Mouse (Mus musculus) stomach, postnatal 0 days (tissue): ENCODE results near the gene Rfx7.

ENCODE experiments used
- CTCF ChIP-seq: IDR thresholded peaks from 2 replicates; pipeline ENCODE4 v1.5.1; 2016; ENCODE audit warnings: antibody characterized with exemption, low read depth, mild to moderate bottlenecking, moderate library complexity
- EP300 ChIP-seq: optimal IDR thresholded peaks from 2 replicates; pipeline ENCODE3; 2016; ENCODE audit warnings: antibody characterized with exemption

GRCm38 (mm10) chr9:72488523-72488922 lies 43.5 kb upstream of the Rfx7 start:
- TF ChIP-seq CTCF = no peak
- TF ChIP-seq EP300 = no peak
